Mouse (Mus musculus) liver, adult 2 months (tissue): ENCODE results near the gene Tex14.

Experiments
- CTCF ChIP-seq: fragments of 200-500 bp; IDR thresholded peaks from 2 replicates; pipeline ENCODE4 v1.5.1; 2011; ENCODE audit warnings: low read depth, low read length, control low read depth
- POLR2A ChIP-seq: fragments of 200-500 bp; IDR thresholded peaks from 2 replicates; pipeline ENCODE4 v1.6.1; 2011; ENCODE audit warnings: low read length, control low read depth; ENCODE audit not compliant: insufficient read depth; ENCODE audit errors: extremely low read depth

GRCm38 (mm10) chr11:87542906-87543305 is 138.0 kb downstream of the Tex14 start:
- TF ChIP-seq CTCF (no peak), POLR2A (no peak)
